Mouse (Mus musculus): Measurements from ENCODE around the gene Tap2. TPM values are rescaled to one million over a fixed set of nuclear protein-coding genes. Genes with fewer than 3 reads are reported as not detected.

Gene Tap2
- 0.27 and 1.4 TPM in 2 replicates for polyA plus RNA-seq (2016; fragmentation: Nextera tagmentation; extraction: Ambion mirVana)

DNA sequence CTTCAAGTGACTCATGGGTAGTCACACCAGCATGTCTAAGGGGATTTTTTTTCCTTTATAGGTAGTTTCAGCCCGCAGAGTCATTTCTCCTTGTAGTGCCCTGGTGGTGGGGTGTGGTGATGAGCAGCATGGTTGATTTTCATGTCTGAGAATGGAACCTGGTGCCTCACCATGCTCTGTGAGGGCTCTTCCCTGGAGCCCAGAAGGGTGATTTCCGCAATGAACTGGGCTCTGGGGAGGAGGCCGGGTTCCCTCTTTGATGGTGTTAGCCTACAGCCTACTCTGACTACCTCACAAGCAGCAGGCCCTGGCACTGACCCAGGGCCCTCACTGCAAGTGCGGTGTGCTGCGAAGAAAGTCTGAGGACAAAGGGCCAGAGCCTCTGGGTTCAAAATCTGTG lies at the start of gene Tap2:
Tap2 (plus strand) TSS at position 84 of the 400 bp plus-strand sequence.
- H3K9me3 ChIP-seq, result no peaks in the 10 kb centered on the region
- H3K27me3 ChIP-seq (ENCODE audit: insufficient read depth, poor library complexity, severe bottlenecking), result peaks cover 84% of the 10 kb centered on the region
- peak within 1 kb of the TSS; percentile 66; the same call in 1 of the 2 replicates for H3K27ac ChIP-seq
- peaks cover 16% of the 10 kb centered on the region for H3K4me1 ChIP-seq (replicated peaks)
- no peak for DNase-seq (ENCODE audit: low spot score)
- H3K4me3 ChIP-seq, result peak within 1 kb of the TSS; percentile 78
- 58% methylated on average over 5 of the region's 5 CpGs for WGBS
- H3K36me3 ChIP-seq, result no peaks in the 10 kb centered on the region

DNA sequence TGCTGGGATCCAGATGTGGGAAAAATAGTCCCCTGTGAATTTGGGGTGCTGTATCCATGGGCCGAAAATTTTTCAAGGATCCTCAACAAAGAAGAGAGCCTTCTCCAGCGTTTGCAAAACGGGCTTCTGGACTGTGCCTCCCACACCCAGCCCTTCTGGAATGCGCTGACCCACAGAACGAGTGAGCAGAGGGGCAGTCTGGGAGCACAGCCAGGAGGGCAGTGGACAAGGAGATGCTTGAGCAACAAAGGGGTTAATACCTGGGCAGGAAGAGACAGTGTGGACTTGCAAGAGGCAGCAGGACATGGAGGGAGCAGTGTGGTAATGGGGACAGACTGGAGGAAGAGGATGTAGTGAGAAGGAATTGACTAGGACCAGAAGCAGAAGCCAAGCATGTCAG lies 47.8 kb upstream of the Tap2 start:
- Histone ChIP-seq H3K27ac (no peak overlapping the region), H3K4me3 (no peak overlapping the region), H3K27me3 (ENCODE audit: insufficient read depth, poor library complexity, severe bottlenecking) (no peaks in the 10 kb centered on the region), H3K9me3 (no peaks in the 10 kb centered on the region), H3K36me3 (no peaks in the 10 kb centered on the region), H3K4me1 (replicated peaks) (no peaks in the 10 kb centered on the region)
- 64% methylated on average over 5 of the region's 5 CpGs for WGBS
- DNase-seq (ENCODE audit: low spot score), result no peak

DNA sequence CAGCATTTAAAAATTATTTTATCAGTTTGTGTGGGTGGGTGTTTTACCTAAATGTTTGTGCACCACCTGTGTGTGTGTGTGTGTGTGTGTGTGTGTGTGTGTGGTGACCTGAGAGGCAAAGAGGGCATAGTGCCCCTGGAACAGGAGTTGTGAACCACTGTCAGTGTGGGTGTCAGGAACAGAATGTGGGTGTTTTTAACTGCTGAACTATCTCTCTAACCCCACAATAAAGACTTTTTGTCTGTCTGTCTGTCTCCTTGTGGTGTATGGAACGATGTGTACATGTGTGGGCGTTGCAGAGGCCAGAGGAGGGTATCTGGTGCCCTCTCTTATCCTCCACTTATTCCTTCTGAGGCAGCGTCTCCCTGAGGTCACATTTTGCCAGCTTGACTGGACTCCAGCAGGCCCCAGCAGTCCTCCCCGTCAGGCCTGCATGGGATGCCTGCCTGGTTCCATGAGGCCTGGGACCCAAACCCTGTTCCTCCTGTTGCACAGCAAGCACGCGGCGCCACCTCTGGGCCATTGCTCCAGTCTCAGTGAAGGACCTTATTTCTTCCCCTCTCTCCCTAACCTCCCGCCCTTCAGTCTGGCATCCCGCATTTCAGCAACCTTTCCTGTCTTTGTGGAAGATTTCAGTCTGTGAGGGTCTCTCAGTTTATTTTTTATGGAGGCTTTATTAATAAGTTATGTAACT lies 39.0 kb upstream of the Tap2 start:
- Histone ChIP-seq H3K27ac (no peak overlapping the region), H3K4me3 (no peak overlapping the region), H3K27me3 (ENCODE audit: insufficient read depth, poor library complexity, severe bottlenecking) (no peaks in the 10 kb centered on the region; the same call in 1 of the 2 replicates), H3K36me3 (no peaks in the 10 kb centered on the region), H3K4me1 (replicated peaks) (no peaks in the 10 kb centered on the region), H3K9me3 (0 out of 2 replicates have a peak, but pooled peaks cover 4% of the 10 kb centered on the region)
- 40% methylated on average over 9 of the region's 9 CpGs for WGBS
- no peak for DNase-seq (ENCODE audit: low spot score)

DNA sequence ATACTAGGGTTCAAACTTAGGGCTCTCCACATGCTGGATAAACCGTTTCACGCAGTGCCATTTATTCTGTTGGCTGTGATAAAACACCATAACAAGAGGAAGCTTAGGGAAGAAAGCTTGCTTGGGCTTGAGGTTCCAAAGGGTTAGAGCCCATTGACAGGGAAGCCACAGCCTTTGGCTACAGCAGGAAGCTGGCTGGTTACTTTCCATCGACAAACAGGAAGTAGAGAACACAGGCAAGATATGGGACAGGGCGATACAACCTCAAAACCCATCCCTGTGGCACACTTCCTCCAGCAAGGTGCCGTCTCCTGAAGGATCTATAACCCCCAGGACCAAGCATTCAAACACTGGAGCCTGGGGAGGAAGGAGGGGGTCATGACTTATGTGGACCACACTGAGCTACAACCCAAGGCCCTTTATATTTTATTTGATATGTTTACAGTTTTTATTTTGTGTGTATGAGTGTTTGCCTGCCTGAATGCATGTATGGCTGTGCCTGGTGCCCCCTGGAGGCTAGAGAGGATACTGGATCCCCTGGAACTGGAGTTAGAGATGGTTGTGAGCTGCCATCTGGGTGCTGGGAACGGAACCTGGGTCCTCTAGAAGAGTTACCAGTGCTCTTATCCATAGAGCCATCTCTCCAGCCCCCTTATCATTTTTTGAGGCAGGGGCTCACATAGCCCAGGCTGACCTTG lies 38.1 kb upstream of the Tap2 start:
- Histone ChIP-seq H3K4me1 (replicated peaks) (no peaks in the 10 kb centered on the region), H3K4me3 (no peak overlapping the region), H3K27me3 (ENCODE audit: insufficient read depth, poor library complexity, severe bottlenecking) (no peaks in the 10 kb centered on the region; the same call in 1 of the 2 replicates), H3K27ac (no peak overlapping the region), H3K36me3 (no peaks in the 10 kb centered on the region), H3K9me3 (0 out of 2 replicates have a peak, but pooled peaks cover 4% of the 10 kb centered on the region)
- WGBS, result 86% methylated on average over 6 of the region's 6 CpGs
- DNase-seq (ENCODE audit: low spot score), result no peak

DNA sequence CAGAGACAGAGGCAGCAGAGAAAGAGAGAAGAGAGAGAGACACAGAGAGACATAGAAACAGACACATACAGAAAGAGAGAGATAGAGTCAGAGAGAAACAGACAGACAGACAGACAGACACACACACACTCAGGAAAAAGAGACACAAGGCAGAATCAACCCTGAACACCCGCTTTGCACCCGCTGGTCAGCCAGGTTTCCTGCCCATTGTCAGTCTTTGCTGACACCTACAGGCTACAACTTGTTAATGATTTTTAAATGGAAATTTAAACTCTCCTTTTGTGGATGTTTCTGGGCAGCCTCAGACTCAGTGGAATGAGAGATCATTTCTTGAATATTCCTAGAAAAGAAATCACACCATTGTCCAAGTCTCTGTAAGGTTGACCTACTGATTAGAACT lies 34.0 kb upstream of the Tap2 start:
- H3K36me3 ChIP-seq, result no peaks in the 10 kb centered on the region
- DNase-seq (ENCODE audit: low spot score), result peak; percentile 37
- no peak overlapping the region for H3K27ac ChIP-seq
- WGBS, result 6% methylated on average over 2 of the region's 2 CpGs
- H3K27me3 ChIP-seq (ENCODE audit: insufficient read depth, poor library complexity, severe bottlenecking), result no peaks in the 10 kb centered on the region; the same call in 1 of the 2 replicates
- H3K9me3 ChIP-seq, result peaks cover 12% of the 10 kb centered on the region; the same call in 1 of the 2 replicates
- H3K4me3 ChIP-seq, result no peak overlapping the region
- H3K4me1 ChIP-seq (replicated peaks), result no peaks in the 10 kb centered on the region

DNA sequence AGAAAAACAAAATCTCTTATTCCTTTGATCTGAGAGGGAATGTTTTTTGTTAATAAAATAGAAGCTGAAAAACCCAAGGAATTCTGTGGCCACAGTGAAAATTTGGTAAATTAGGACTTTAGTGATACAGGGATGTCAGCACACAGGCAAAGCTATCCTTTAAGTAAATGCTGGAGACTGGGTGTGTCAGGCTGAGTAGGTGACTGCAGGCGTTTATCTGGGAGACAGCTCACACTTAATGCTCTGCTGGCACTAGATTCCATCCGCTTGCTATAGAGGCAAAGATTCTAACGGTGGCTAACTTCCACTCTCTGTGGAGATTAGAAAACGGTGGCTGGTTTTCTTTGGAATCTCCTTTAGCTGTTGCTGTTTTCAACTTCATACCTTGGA lies 32.8 kb upstream of the Tap2 start:
- no peaks in the 10 kb centered on the region; the same call in 1 of the 2 replicates for H3K27me3 ChIP-seq (ENCODE audit: insufficient read depth, poor library complexity, severe bottlenecking)
- peaks cover 10% of the 10 kb centered on the region; the same call in 1 of the 2 replicates for H3K9me3 ChIP-seq
- H3K27ac ChIP-seq, result no peak overlapping the region
- 31% methylated on average over 4 of the region's 4 CpGs for WGBS
- H3K36me3 ChIP-seq, result no peaks in the 10 kb centered on the region
- no peak overlapping the region for H3K4me3 ChIP-seq
- no peaks in the 10 kb centered on the region for H3K4me1 ChIP-seq (replicated peaks)
- DNase-seq (ENCODE audit: low spot score), result no peak

DNA sequence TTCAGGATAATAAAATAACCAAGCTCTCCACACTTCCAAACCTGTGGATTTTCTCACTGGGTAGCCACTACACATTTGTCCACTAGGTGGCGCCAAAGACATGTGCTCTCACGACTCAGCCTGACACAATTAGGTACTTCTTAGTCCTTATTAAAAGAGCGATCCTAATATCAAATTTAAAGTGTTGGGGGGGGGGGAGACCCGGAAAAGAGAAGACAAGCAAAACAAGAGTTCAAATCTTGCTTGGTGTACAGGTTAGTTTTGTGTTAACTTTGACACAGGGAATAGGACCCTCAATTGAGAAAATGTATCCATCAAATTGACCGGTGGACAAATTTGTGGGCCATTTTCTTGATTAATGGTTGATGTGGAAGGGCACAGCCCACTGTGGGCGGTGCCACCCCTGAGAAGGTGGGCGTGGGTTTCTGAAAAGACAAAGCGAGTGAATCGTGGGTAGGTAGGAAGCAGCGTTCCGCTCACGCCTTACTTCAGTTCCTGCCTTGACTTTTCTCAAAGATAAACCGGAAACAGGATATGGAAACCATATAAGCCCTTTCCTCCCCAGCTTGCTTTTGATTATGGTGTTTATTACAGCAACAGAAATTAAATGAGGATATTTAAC lies 32.3 kb upstream of the Tap2 start:
- Histone ChIP-seq H3K9me3 (peaks cover 7% of the 10 kb centered on the region; the same call in 1 of the 2 replicates), H3K27me3 (ENCODE audit: insufficient read depth, poor library complexity, severe bottlenecking) (no peaks in the 10 kb centered on the region; the same call in 1 of the 2 replicates), H3K36me3 (no peaks in the 10 kb centered on the region), H3K4me3 (no peak overlapping the region), H3K27ac (no peak overlapping the region), H3K4me1 (replicated peaks) (no peaks in the 10 kb centered on the region)
- 46% methylated on average over 13 of the region's 13 CpGs for WGBS
- DNase-seq (ENCODE audit: low spot score), result peak; percentile 67

DNA sequence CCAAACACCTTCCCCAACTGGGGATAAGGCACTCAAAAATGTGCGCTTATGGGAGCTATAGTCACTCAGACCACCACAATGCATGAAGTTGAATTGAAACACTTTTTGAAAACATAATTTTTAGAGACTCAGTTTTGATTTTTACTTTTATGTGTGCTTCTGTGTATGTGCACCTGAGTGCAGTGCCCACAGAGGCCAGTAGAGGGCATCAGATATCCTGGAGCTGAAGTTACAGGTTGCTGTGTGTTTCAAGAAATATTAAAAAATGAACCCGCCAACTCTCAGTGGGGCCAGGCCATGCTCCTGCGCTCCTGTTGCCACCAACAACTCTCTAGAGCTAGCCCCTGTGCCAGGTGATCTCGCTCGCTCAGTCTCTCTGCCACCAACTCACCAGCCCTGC lies 30.8 kb upstream of the Tap2 start:
- WGBS, result 96% methylated on average over 5 of the region's 5 CpGs
- H3K27me3 ChIP-seq (ENCODE audit: insufficient read depth, poor library complexity, severe bottlenecking), result no peaks in the 10 kb centered on the region; the same call in 1 of the 2 replicates

DNA sequence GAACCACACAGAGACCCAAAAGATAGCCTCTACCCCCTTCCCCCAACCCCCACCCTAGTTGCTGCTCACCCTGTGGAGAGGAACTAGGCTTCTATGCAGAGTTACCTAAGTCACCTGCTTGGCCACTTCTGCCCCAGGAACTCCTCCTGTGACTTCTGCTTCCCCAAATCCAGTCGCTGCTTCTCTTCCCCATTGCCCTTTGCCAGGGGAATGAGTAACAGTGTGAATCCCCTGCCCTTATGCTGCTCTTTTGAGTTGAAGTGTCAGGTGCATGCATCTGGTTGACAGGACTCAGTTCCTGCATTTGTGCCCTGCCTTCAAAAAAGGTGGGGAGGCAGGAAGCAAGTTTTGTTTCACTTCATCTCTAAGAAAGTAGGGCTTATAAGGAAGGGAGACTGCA lies 29.3 kb upstream of the Tap2 start:
- WGBS, result 58% methylated on average over 1 of the region's 1 CpGs
- no peak for DNase-seq (ENCODE audit: low spot score)
- Histone ChIP-seq H3K4me1 (replicated peaks) (no peaks in the 10 kb centered on the region), H3K27ac (no peak overlapping the region), H3K9me3 (peaks cover 21% of the 10 kb centered on the region), H3K27me3 (ENCODE audit: insufficient read depth, poor library complexity, severe bottlenecking) (no peaks in the 10 kb centered on the region; the same call in 1 of the 2 replicates), H3K4me3 (no peak overlapping the region), H3K36me3 (no peaks in the 10 kb centered on the region)

More for the DNA sequence above, 30.8 kb upstream of the Tap2 start:
- Histone ChIP-seq H3K27ac (no peak overlapping the region), H3K36me3 (no peaks in the 10 kb centered on the region), H3K4me1 (replicated peaks) (no peaks in the 10 kb centered on the region), H3K9me3 (peaks cover 17% of the 10 kb centered on the region), H3K4me3 (no peak overlapping the region)
- DNase-seq (ENCODE audit: low spot score), result no peak

DNA sequence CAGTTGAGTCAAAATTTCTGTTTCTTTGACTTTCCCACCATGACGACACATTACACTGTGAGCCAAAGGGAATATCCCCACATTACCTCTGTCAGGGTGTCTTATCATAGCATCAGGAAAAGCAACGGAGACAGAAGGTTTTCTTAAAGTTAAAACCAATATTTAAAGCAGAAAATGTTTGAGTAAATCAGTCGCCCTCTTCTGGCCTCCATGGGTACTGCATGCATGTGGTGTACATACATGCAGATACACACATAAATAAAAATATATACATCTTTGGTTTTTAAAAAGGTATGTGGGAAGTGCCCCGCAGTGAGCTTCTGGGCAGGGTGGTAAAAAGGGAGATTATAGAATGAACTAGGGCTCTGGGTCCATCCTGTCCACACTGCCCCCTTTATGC lies 26.1 kb upstream of the Tap2 start:
- peaks cover 2% of the 10 kb centered on the region; the same call in 1 of the 2 replicates for H3K27me3 ChIP-seq (ENCODE audit: insufficient read depth, poor library complexity, severe bottlenecking)
- no peak overlapping the region for H3K27ac ChIP-seq
- H3K4me3 ChIP-seq, result no peak overlapping the region
- peaks cover 20% of the 10 kb centered on the region for H3K9me3 ChIP-seq
- DNase-seq (ENCODE audit: low spot score), result no peak
- no peaks in the 10 kb centered on the region for H3K4me1 ChIP-seq (replicated peaks)
- no peaks in the 10 kb centered on the region for H3K36me3 ChIP-seq
- WGBS, result 71% methylated on average over 4 of the region's 4 CpGs

DNA sequence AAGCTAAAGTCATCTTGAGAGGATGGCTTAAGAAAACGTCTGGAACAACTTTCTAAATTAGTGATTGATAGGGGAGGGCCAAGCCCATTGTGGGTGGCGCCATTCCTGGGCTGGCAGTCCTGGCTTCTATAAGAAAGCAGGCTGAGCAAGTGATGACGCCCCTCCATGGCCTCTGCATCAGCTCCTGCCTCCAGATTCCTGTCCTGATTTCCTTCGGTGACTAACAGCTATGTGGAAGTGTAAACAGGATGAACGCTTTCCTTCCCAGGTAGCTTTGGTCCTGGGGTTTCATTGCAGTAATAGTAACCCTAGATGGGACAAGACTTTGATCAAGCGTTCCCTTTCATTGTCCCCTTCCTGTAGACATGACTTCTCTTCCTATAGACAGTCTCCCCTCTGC lies 24.3 kb upstream of the Tap2 start:
- Histone ChIP-seq H3K4me1 (replicated peaks) (no peaks in the 10 kb centered on the region), H3K9me3 (peaks cover 13% of the 10 kb centered on the region), H3K27me3 (ENCODE audit: insufficient read depth, poor library complexity, severe bottlenecking) (peaks cover 12% of the 10 kb centered on the region), H3K4me3 (no peak overlapping the region), H3K27ac (no peak overlapping the region), H3K36me3 (no peaks in the 10 kb centered on the region)
- DNase-seq (ENCODE audit: low spot score), result no peak
- WGBS, result 66% methylated on average over 6 of the region's 6 CpGs

DNA sequence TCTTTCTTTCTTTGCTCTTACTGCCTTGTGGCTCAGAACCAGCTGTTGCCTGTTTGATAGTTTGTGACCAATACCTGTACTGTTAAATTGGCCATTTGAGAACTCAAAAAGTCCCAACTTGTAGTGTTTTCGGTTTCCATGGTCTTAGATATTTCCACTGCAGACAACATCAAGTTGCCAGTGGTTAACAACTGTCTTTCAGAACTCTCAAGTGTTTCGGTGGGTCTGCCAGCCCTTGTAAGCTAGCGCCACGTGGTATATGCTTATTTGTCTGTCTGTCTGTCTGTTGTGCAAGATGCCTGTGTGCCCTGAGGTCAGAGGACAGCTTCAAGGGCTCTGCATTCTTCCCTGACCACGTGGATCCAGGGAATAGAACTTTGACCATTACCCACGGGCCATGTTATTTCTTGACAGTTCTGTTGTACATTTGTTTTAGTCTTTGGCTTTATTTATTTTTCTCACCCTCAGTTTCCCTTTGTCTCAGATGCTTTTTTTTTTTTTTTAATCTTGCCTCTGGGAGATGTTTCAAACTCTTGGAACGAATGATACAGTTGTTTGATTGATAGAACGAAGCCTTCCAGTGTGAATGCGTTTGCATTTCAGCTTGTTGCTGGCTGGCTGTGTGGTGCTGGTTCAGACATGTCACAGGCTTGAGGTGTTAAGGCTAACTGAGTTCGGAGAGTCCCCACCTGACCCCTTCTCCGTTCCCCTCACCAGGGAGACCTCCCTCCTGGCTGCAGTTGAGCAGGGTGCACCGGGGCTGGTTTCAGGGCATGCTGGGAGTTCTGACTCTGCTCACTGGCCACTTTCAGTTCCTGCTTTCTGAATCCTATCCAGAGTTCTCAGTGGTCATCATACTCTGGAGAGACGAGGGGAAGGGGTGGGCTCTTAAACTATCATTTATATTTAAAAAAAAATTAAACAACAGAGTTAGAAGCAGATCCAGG lies 23.1 kb upstream of the Tap2 start:
- Histone ChIP-seq H3K4me3 (no peak overlapping the region), H3K27ac (no peak overlapping the region), H3K9me3 (peaks cover 13% of the 10 kb centered on the region), H3K27me3 (ENCODE audit: insufficient read depth, poor library complexity, severe bottlenecking) (peaks cover 23% of the 10 kb centered on the region), H3K36me3 (no peaks in the 10 kb centered on the region), H3K4me1 (replicated peaks) (no peaks in the 10 kb centered on the region)
- WGBS, result 74% methylated on average over 13 of the region's 13 CpGs
- DNase-seq (ENCODE audit: low spot score), result no peak

Data from hindbrain, embryonic 10.5 days (tissue).